Mouse (Mus musculus) spleen, adult 2 months (tissue): ENCODE data around the gene Glis2.

ENCODE experiments used
- CTCF ChIP-seq: fragments of 200-500 bp; IDR thresholded peaks from 2 replicates; pipeline ENCODE4 v1.5.1; 2011; ENCODE audit warnings: mild to moderate bottlenecking, inconsistent platforms; ENCODE audit not compliant: insufficient read depth, insufficient read length, insufficient replicate concordance; ENCODE audit errors: extremely low read depth
- POLR2A ChIP-seq: fragments of 200-500 bp; IDR thresholded peaks from 2 replicates; pipeline ENCODE4 v1.6.1; 2011; ENCODE audit warnings: low read depth, low read length, inconsistent platforms

GRCm38 (mm10) chr16:4652707-4653416 is 58.3 kb downstream of the Glis2 start:
- TF ChIP-seq POLR2A = no peak
- no peak for TF ChIP-seq CTCF
